Mouse (Mus musculus) hindbrain, postnatal 0 days (tissue): ENCODE measurements around the gene Tmem59l. TPM values are rescaled to one million over a fixed set of nuclear protein-coding genes. Genes with fewer than 3 reads are reported as not detected.

Experiments used
- ATAC-seq: fragments of 200-750 bp; cut with Nextera tagmentation; 2 replicates; pipeline ENCODE4 v1.8.0; 2017; ENCODE audit warnings: mild to moderate bottlenecking, moderate TSS enrichment, moderate library complexity
- DNase-seq: peaks from one replicate; pipeline ENCODE4 v3.0.0-alpha.2; 2015; ENCODE audit warnings: low spot score
- H3K27ac ChIP-seq: fragments of 300-500 bp; sonication (generic); 2 replicates; pipeline ENCODE4 v1.5.1; 2014; ENCODE audit warnings: mild to moderate bottlenecking
- H3K27me3 ChIP-seq: fragments of 300-500 bp; sonication (generic); 2 replicates; pipeline ENCODE4 v1.6.1; 2014; ENCODE audit warnings: low read length, mixed read lengths; ENCODE audit not compliant: insufficient read depth
- H3K36me3 ChIP-seq: fragments of 300-500 bp; sonication (generic); 2 replicates; pipeline ENCODE4 v1.6.1; 2014; ENCODE audit warnings: low read length, mixed read lengths; ENCODE audit not compliant: insufficient read depth
- H3K4me1 ChIP-seq: fragments of 300-500 bp; sonication (generic); 2 replicates; pipeline ENCODE4 v1.6.1; 2014; ENCODE audit warnings: antibody characterized with exemption, low read length, mixed read lengths; ENCODE audit not compliant: insufficient read depth
- H3K4me2 ChIP-seq: fragments of 300-500 bp; sonication (generic); 2 replicates; pipeline ENCODE4 v1.6.1; 2014; ENCODE audit warnings: low read depth, mild to moderate bottlenecking, low read length, moderate library complexity, mixed read lengths
- H3K4me3 ChIP-seq: fragments of 300-500 bp; sonication (generic); 2 replicates; pipeline ENCODE4 v1.5.1; 2014; ENCODE audit warnings: low read length
- H3K9ac ChIP-seq: fragments of 300-500 bp; sonication (generic); replicated peaks from 2 replicates; pipeline ENCODE4 v1.6.1; 2014; ENCODE audit warnings: mild to moderate bottlenecking, low read length, moderate library complexity, mixed read lengths
- H3K9me3 ChIP-seq: fragments of 300-500 bp; sonication (generic); 2 replicates; pipeline ENCODE4 v1.6.1; 2016; ENCODE audit warnings: low read length, mixed read lengths
- CTCF ChIP-seq: IDR thresholded peaks from 2 replicates; pipeline ENCODE4 v1.5.1; 2016; ENCODE audit warnings: antibody characterized with exemption, control low read depth, low read depth
- WGBS: fragments of 180-500 bp; shearing (Covaris S2); extraction: QIAGEN DNeasy Blood & Tissue Kit; methylation state at CpG from one replicate; pipeline ENCODE4 v1.1.7; 2014; 5-methylcytosine and 5-hydroxymethylcytosine counted together
- polyA plus RNA-seq: library from polyadenylated mRNA; unstranded; fragments of >200 nt; fragmentation: Nextera tagmentation; extraction: Ambion mirVana; gene quantifications from 2 replicates; pipeline ENCODE4 v1.2.1, GENCODE M21; 2015
- total RNA-seq: library from RNA; depleted of rRNA; stranded (reverse); fragments of >200 nt; gene quantifications from 2 replicates; pipeline ENCODE4 v1.2.3, GENCODE M21; 2014; rRNA removed

The Tmem59l gene
- 196 and 198 TPM in 2 replicates for total RNA-seq
- polyA plus RNA-seq = 191 and 205 TPM in 2 replicates

GRCm38 (mm10) chr8:70486941-70487520, at the start of gene Tmem59l:
Gene Tmem59l, minus strand, starts transcription at chr8:70487358.
- peak within 1 kb of the TSS; percentile 60; the same call in 1 of the 2 replicates for H3K27ac ChIP-seq
- peak; percentile 74 for ATAC-seq
- peak; percentile 72 for DNase-seq

GRCm38 (mm10) chr8:70535701-70536100, 48.5 kb upstream of the Tmem59l start:
- DNase-seq (no peak), ATAC-seq (no peak)
- no peaks in the 10 kb centered on the region for H3K27me3 ChIP-seq
- no peak overlapping the region for H3K4me2 ChIP-seq
- H3K27ac ChIP-seq = no peak overlapping the region
- no peaks in the 10 kb centered on the region for H3K9me3 ChIP-seq
- no peak overlapping the region for H3K4me3 ChIP-seq
- no peak overlapping the region for H3K9ac ChIP-seq
- no peak for TF ChIP-seq CTCF
- WGBS = 84% methylated on average over 2 of the region's 2 CpGs
- H3K36me3 ChIP-seq = peaks cover 39% of the 10 kb centered on the region
- peaks cover 8% of the 10 kb centered on the region; the same call in 1 of the 2 replicates for H3K4me1 ChIP-seq

More at GRCm38 (mm10) chr8:70486941-70487520, at the start of gene Tmem59l:
- 4% methylated on average over 33 of the region's 33 CpGs for WGBS
- Histone ChIP-seq H3K4me2 (peak within 1 kb of the TSS; percentile 63), H3K36me3 (no peaks in the 10 kb centered on the region), H3K9me3 (no peaks in the 10 kb centered on the region), H3K9ac (peak within 1 kb of the TSS; percentile 72), H3K4me3 (peak within 1 kb of the TSS; percentile 56), H3K27me3 (peaks cover 42% of the 10 kb centered on the region), H3K4me1 (peaks cover 8% of the 10 kb centered on the region; the same call in 1 of the 2 replicates)
- no peak for TF ChIP-seq CTCF

- H3K9ac ChIP-seq = no peak overlapping the region
- no peak overlapping the region for H3K4me3 ChIP-seq
- H3K4me1 ChIP-seq = peaks cover 3% of the 10 kb centered on the region; the same call in 1 of the 2 replicates
- no peak overlapping the region for H3K4me2 ChIP-seq
- 86% methylated on average over 3 of the region's 3 CpGs for WGBS
- TF ChIP-seq CTCF = no peak
- peaks cover 39% of the 10 kb centered on the region for H3K36me3 ChIP-seq
- no peaks in the 10 kb centered on the region for H3K9me3 ChIP-seq
- no peaks in the 10 kb centered on the region for H3K27me3 ChIP-seq
- DNase-seq (no peak), ATAC-seq (no peak)
- H3K27ac ChIP-seq = no peak overlapping the region
Observed at GRCm38 (mm10) chr8:70535221-70535620, 48.1 kb upstream of the Tmem59l start.

GRCm38 (mm10) chr8:70534281-70534680, 47.1 kb upstream of the Tmem59l start:
- peaks cover 39% of the 10 kb centered on the region for H3K36me3 ChIP-seq
- no peaks in the 10 kb centered on the region for H3K4me1 ChIP-seq
- H3K27me3 ChIP-seq = no peaks in the 10 kb centered on the region
- WGBS = 89% methylated on average over 12 of the region's 12 CpGs
- ATAC-seq (no peak), DNase-seq (no peak)
- no peak overlapping the region for H3K9ac ChIP-seq
- H3K27ac ChIP-seq = no peak overlapping the region
- no peak for TF ChIP-seq CTCF
- H3K9me3 ChIP-seq = no peaks in the 10 kb centered on the region
- no peak overlapping the region for H3K4me3 ChIP-seq
- no peak overlapping the region for H3K4me2 ChIP-seq

- H3K4me3 ChIP-seq = no peak overlapping the region
- peak; percentile 24 for TF ChIP-seq CTCF
- no peaks in the 10 kb centered on the region for H3K9me3 ChIP-seq
- 93% methylated on average over 2 of the region's 2 CpGs for WGBS
- H3K27ac ChIP-seq = no peak overlapping the region
- H3K4me1 ChIP-seq = peaks cover 4% of the 10 kb centered on the region; the same call in 1 of the 2 replicates
- DNase-seq = peak; percentile 25
- H3K36me3 ChIP-seq = peaks cover 34% of the 10 kb centered on the region
- H3K4me2 ChIP-seq = no peak overlapping the region
- H3K9ac ChIP-seq = no peak overlapping the region
- H3K27me3 ChIP-seq = no peaks in the 10 kb centered on the region
- no peak for ATAC-seq
Observed at GRCm38 (mm10) chr8:70530314-70530713, 43.2 kb upstream of the Tmem59l start.

GRCm38 (mm10) chr8:70529741-70530161, 42.6 kb upstream of the Tmem59l start:
- Histone ChIP-seq H3K36me3 (peaks cover 28% of the 10 kb centered on the region), H3K9ac (no peak overlapping the region), H3K4me2 (no peak overlapping the region), H3K9me3 (no peaks in the 10 kb centered on the region), H3K4me3 (no peak overlapping the region), H3K27ac (no peak overlapping the region), H3K4me1 (peaks cover 4% of the 10 kb centered on the region; the same call in 1 of the 2 replicates), H3K27me3 (no peaks in the 10 kb centered on the region)
- DNase-seq (no peak), ATAC-seq (no peak)
- 89% methylated on average over 3 of the region's 3 CpGs for WGBS
- no peak for TF ChIP-seq CTCF

GRCm38 (mm10) chr8:70529299-70529698, 42.1 kb upstream of the Tmem59l start:
- Histone ChIP-seq H3K27ac (no peak overlapping the region), H3K9ac (0 out of 2 replicates have a peak overlapping the region, but pooled peaks have one; percentile 13), H3K4me3 (no peak overlapping the region), H3K4me1 (peaks cover 4% of the 10 kb centered on the region; the same call in 1 of the 2 replicates), H3K27me3 (no peaks in the 10 kb centered on the region), H3K9me3 (no peaks in the 10 kb centered on the region), H3K4me2 (no peak overlapping the region), H3K36me3 (peaks cover 24% of the 10 kb centered on the region)
- WGBS = 86% methylated on average over 5 of the region's 5 CpGs
- ATAC-seq = no peak
- DNase-seq = no peak
- TF ChIP-seq CTCF = no peak
